Mouse (Mus musculus): ENCODE data around the gene Defb19. TPM values are rescaled to one million over a fixed set of nuclear protein-coding genes. Genes with fewer than 3 reads are reported as not detected.

Defb19 gene
- polyA plus RNA-seq, 1 experiment, result not detected

DNA sequence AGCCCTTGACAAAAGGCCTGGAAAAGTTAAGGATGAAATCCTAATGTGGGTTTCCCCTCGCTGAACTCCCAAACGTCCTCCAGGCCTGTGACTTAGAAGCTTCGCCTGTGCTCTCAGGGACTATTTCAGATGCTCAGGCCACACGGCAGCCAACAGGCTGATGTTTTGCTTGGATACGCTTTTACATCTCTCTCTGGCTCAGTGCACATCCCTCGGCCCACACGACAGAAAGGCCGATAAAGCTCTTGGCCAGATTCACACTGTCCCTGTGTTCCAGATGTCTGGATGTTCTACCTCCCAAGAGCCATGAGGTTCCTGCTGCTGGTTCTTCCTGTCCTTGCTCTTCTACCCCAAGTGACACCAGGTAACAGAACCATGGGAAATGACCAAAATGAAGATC, 6.6 kb downstream of the Defb19 start:
- Histone ChIP-seq H3K4me3 (replicated peaks; ENCODE audit: insufficient read depth, low read depth, low read length) (no peak overlapping the region), H3K4me1 (ENCODE audit: control insufficient read depth, insufficient read depth, low read length) (no peaks in the 10 kb centered on the region), H3K27me3 (ENCODE audit: control insufficient read depth, insufficient read depth, low read length) (no peaks in the 10 kb centered on the region), H3K27ac (ENCODE audit: insufficient read depth, low read length) (no peak overlapping the region)
- 62% methylated on average over 8 of the region's 8 CpGs for WGBS
- no peak for TF ChIP-seq CTCF (IDR thresholded peaks at IDR 0.05; ENCODE audit: borderline replicate concordance, insufficient read depth, low read depth, low read length)
- no peak for TF ChIP-seq POLR2A (IDR thresholded peaks at IDR 0.05; ENCODE audit: borderline replicate concordance, insufficient read depth, low read length)
- no peak for DNase-seq

DNA sequence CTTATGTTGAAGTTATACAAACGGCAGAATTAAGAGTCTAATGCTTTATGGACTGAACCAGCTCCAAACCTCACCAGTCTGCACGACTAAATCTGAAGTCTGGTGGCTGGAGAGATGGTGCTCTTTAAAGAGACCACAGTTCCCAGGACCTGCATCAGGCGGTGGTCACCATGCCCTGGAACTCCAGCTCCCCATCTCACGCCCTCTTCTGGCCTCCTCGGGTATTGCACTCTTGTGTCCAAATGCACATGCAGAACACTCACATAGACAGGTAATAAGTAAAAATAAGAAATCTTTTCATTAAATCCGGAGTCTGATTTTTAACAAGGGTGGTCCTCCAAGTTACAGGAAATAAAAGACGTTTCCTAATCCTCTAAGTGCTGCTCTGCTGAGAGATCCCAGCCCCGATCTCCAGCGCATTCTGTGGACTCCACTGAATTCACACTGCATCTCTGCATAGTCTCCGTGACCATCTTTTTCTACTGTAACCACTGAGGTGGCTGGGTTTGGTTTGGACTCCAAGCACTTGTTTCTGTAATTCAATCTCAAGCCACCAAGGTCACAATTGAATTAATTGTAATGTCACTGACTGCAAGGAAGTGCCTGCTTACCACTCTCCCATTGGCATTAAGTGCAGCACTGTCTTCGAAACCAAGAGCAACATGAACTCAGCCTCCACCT, 7.9 kb downstream of the Defb19 start, which contains the start of gene Defb21:
Gene Defb21 (plus strand): TSS at position 631 of the 681 bp plus-strand sequence.
- Histone ChIP-seq H3K27me3 (ENCODE audit: control insufficient read depth, insufficient read depth, low read length) (no peaks in the 10 kb centered on the region), H3K4me1 (ENCODE audit: control insufficient read depth, insufficient read depth, low read length) (no peaks in the 10 kb centered on the region), H3K27ac (ENCODE audit: insufficient read depth, low read length) (no peak within 1 kb of the TSS), H3K4me3 (replicated peaks; ENCODE audit: insufficient read depth, low read depth, low read length) (no peak within 1 kb of the TSS)
- TF ChIP-seq CTCF (IDR thresholded peaks at IDR 0.05; ENCODE audit: borderline replicate concordance, insufficient read depth, low read depth, low read length) (peak; percentile 20; the same call in 1 of the 2 replicates), POLR2A (IDR thresholded peaks at IDR 0.05; ENCODE audit: borderline replicate concordance, insufficient read depth, low read length) (no peak)
- DNase-seq, result no peak
- 62% methylated on average over 11 of the region's 11 CpGs for WGBS

DNA sequence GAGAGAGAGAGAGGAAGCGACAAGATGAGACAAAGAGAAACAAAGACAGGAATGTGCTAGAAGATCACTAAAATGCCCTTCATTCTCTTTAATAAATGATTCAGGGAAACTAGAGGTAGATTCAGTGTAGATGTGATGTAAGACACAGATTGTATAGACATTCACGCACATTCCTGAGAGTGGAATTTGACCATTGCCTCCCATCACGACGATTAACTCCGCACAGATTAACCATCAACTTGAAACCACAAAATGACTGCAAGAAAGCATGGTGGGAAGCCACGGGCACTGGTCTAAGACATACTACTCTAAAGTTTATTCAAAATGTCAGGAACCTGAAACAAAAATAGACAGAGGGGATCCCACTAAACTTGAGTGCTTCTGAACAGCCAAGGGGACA, 9.8 kb downstream of the Defb19 start:
- Histone ChIP-seq H3K27me3 (ENCODE audit: control insufficient read depth, insufficient read depth, low read length) (no peaks in the 10 kb centered on the region), H3K4me1 (ENCODE audit: control insufficient read depth, insufficient read depth, low read length) (no peaks in the 10 kb centered on the region), H3K4me3 (replicated peaks; ENCODE audit: insufficient read depth, low read depth, low read length) (no peak overlapping the region), H3K27ac (ENCODE audit: insufficient read depth, low read length) (no peak overlapping the region)
- TF ChIP-seq CTCF (IDR thresholded peaks at IDR 0.05; ENCODE audit: borderline replicate concordance, insufficient read depth, low read depth, low read length) (no peak), POLR2A (IDR thresholded peaks at IDR 0.05; ENCODE audit: borderline replicate concordance, insufficient read depth, low read length) (no peak)
- no peak for DNase-seq
- 83% methylated on average over 6 of the region's 6 CpGs for WGBS

DNA sequence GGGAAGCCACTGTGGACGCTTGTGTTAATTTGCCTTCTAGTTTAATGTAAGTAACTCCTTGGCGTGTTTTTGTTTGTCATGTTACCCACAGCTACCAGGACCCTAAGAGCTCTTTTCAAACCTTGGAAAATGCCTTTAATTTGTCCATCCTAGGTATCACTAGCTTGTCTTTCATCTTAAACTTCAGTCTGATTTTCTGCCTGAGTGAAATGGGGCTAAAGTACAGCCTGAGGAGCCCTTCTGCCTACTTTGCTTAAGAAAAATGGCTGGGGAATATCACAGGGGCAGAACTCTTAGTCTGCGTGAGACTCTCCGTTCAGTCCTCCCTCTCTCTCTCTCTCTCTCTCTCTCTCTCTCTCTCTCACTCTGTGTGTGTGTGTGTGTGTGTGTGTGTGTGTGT, 10.2 kb downstream of the Defb19 start:
- DNase-seq, result no peak
- no peaks in the 10 kb centered on the region for H3K4me1 ChIP-seq (ENCODE audit: control insufficient read depth, insufficient read depth, low read length)
- TF ChIP-seq CTCF (IDR thresholded peaks at IDR 0.05; ENCODE audit: borderline replicate concordance, insufficient read depth, low read depth, low read length), result no peak
- TF ChIP-seq POLR2A (IDR thresholded peaks at IDR 0.05; ENCODE audit: borderline replicate concordance, insufficient read depth, low read length), result no peak
- WGBS, result 80% methylated on average over 4 of the region's 4 CpGs
- no peak overlapping the region for H3K4me3 ChIP-seq (replicated peaks; ENCODE audit: insufficient read depth, low read depth, low read length)
- H3K27ac ChIP-seq (ENCODE audit: insufficient read depth, low read length), result no peak overlapping the region
- H3K27me3 ChIP-seq (ENCODE audit: control insufficient read depth, insufficient read depth, low read length), result no peaks in the 10 kb centered on the region

DNA sequence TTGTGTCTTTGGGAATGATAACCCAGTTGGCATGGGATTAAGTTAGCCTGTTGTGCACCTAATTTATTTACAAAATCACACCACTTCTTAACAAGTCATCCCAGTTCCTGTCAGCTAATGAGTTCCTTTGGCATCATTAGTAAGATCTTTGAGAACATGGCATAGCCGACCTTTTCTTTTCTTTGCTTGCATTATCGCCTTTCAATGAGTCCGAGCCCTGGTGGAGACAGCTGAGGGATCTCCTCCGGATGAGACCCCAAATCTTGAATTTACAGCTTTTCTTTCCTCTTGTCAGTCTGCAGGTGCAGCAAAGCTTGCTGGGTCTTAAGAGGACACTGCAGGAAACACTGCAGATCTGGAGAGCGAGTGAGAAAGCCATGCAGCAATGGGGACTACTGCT, 11.1 kb downstream of the Defb19 start, which contains the start of gene Gm17416:
Gene Gm17416 (plus strand): TSS at position 301 of the 400 bp plus-strand sequence.
- Histone ChIP-seq H3K4me1 (ENCODE audit: control insufficient read depth, insufficient read depth, low read length) (no peaks in the 10 kb centered on the region), H3K4me3 (replicated peaks; ENCODE audit: insufficient read depth, low read depth, low read length) (no peak within 1 kb of the TSS), H3K27me3 (ENCODE audit: control insufficient read depth, insufficient read depth, low read length) (no peaks in the 10 kb centered on the region), H3K27ac (ENCODE audit: insufficient read depth, low read length) (no peak within 1 kb of the TSS)
- 92% methylated on average over 5 of the region's 5 CpGs for WGBS
- TF ChIP-seq CTCF (IDR thresholded peaks at IDR 0.05; ENCODE audit: borderline replicate concordance, insufficient read depth, low read depth, low read length), result no peak
- TF ChIP-seq POLR2A (IDR thresholded peaks at IDR 0.05; ENCODE audit: borderline replicate concordance, insufficient read depth, low read length), result no peak
- no peak for DNase-seq

DNA sequence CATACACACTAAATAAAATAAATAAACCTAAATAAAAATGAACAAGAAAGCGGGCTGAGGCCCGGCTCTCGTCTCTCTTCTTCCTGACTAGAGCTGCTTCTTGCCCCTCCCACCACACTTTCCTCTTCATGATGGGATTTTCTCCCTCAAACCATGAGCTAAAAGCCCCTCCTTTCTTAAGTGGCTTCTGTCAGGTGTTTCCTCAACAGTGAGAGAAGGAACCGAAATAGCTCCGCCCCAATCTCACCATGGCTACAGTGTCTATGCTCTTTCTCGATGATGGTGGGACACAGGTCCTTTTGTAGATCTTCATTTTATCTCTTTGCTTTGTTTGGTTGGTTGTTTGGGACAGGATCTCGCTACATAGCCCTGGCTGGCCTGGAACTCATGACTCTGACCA, 23.5 kb downstream of the Defb19 start:
- DNase-seq, result no peak
- TF ChIP-seq POLR2A (IDR thresholded peaks at IDR 0.05; ENCODE audit: borderline replicate concordance, insufficient read depth, low read length) (no peak), CTCF (IDR thresholded peaks at IDR 0.05; ENCODE audit: borderline replicate concordance, insufficient read depth, low read depth, low read length) (no peak)

DNA sequence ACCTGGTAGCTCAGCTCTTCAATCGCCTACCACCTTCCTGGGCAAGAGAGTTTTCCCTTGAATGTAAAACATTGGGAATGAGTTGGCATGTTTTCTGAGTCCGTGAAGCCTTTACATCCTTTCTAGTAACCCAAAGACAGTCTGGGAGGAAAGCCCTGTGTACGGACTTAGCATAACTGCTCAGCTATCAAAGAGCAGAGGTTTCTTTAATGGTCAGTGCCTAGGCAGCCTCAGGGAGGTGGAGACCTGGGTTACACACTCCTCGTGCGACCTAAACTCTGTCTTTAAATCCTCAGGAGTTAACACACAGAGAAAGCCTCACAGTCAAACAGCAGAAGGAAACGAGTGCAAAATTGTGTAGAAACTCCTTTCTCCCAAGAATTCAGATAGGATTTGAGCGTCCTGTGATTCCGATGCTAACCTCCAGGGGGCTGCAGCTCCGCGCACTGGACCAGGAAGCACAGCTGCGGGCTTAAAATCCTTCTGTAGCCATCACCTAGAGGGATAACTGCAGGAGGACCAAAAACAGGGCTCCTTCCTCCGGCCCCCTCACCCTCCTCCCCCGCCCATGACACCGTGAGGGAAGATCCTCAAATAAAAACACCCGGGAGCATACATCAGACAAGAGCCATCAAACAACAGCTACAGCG, 26.2 kb downstream of the Defb19 start:
- H3K27me3 ChIP-seq (ENCODE audit: control insufficient read depth, insufficient read depth, low read length), result no peaks in the 10 kb centered on the region; the same call in 1 of the 2 replicates
- peak; percentile 71 for TF ChIP-seq CTCF (IDR thresholded peaks at IDR 0.05; ENCODE audit: borderline replicate concordance, insufficient read depth, low read depth, low read length)
- no peak for TF ChIP-seq POLR2A (IDR thresholded peaks at IDR 0.05; ENCODE audit: borderline replicate concordance, insufficient read depth, low read length)
- peak; percentile 27 to 52 for DNase-seq
- no peaks in the 10 kb centered on the region for H3K4me1 ChIP-seq (ENCODE audit: control insufficient read depth, insufficient read depth, low read length)
- H3K4me3 ChIP-seq (replicated peaks; ENCODE audit: insufficient read depth, low read depth, low read length), result no peak overlapping the region
- H3K27ac ChIP-seq (ENCODE audit: insufficient read depth, low read length), result no peak overlapping the region
- WGBS, result 15% methylated on average over 16 of the region's 16 CpGs

More for the DNA sequence above, 23.5 kb downstream of the Defb19 start:
- WGBS, result 88% methylated on average over 7 of the region's 7 CpGs
- H3K4me1 ChIP-seq (ENCODE audit: control insufficient read depth, insufficient read depth, low read length), result no peaks in the 10 kb centered on the region
- H3K27me3 ChIP-seq (ENCODE audit: control insufficient read depth, insufficient read depth, low read length), result no peaks in the 10 kb centered on the region; the same call in 1 of the 2 replicates
- no peak overlapping the region for H3K4me3 ChIP-seq (replicated peaks; ENCODE audit: insufficient read depth, low read depth, low read length)
- no peak overlapping the region for H3K27ac ChIP-seq (ENCODE audit: insufficient read depth, low read length)

DNA sequence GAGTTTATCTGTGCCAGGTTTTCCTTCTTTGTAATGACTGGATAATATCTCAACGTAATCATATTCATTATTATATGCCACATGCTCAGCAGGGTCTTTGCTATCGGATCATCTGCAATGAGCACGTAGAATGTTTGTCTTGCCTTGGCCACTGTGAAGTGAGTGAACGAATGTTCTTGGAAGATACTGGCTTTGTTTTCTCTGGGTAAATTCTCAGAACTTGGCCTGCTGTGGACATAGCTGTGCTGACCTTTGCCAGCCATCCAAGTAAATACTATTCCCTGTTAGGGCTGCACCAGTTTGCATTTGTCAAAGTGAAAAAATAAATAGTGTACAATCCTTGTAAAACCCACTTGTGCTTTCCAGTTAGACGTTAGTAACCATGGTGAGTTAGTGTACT, 32.0 kb downstream of the Defb19 start:
- H3K27me3 ChIP-seq (ENCODE audit: control insufficient read depth, insufficient read depth, low read length), result no peaks in the 10 kb centered on the region; the same call in 1 of the 2 replicates
- H3K4me3 ChIP-seq (replicated peaks; ENCODE audit: insufficient read depth, low read depth, low read length), result no peak overlapping the region
- 75% methylated on average over 5 of the region's 5 CpGs for WGBS
- no peaks in the 10 kb centered on the region for H3K4me1 ChIP-seq (ENCODE audit: control insufficient read depth, insufficient read depth, low read length)
- TF ChIP-seq POLR2A (IDR thresholded peaks at IDR 0.05; ENCODE audit: borderline replicate concordance, insufficient read depth, low read length) (no peak), CTCF (IDR thresholded peaks at IDR 0.05; ENCODE audit: borderline replicate concordance, insufficient read depth, low read depth, low read length) (no peak)
- no peak overlapping the region for H3K27ac ChIP-seq (ENCODE audit: insufficient read depth, low read length)
- DNase-seq, result no peak

Measured in cerebellum, adult 2 months (tissue).